Mouse (Mus musculus) frontal cortex, postnatal 25 days (tissue): ENCODE data around the gene Rai14.

Experiments used
- DNase-seq, 2 experiments: peaks; one replicate each; pipeline ENCODE4 v3.0.0; 2022; ENCODE audit warnings: low spot score in 2 of 2

The Rai14 gene

DNA sequence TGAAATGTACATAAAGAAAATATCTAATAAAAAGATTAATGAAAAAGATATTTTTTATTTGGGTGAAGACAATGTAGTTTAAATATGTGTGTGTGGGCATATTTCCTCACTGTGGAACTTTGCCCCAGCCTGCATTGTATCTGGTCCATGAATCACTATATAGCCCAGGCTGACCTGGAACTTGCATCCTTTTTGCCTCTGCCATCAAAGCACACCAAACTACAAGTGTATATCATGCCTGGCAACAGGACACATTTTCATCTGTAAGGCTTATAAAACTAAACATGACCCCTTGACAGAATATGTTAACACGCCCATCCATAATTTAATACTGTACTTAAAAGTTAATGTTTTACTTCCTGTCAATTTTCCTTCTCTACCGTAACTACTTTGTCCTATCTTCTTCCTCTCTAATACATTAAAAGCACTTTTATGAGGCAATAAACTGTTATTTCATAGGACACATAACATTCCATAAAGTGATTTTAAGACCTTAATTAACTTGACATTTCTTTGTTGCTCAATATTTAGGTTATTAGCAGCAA, 61.4 kb downstream of the Rai14 start:
- no peak for DNase-seq

GRCm38 (mm10) chr15:10648372-10649109, 65.9 kb downstream of the Rai14 start:
- DNase-seq, result no peak

GRCm38 (mm10) chr15:10646297-10646696, 68.1 kb downstream of the Rai14 start:
- no peak for DNase-seq

- DNase-seq, result no peak
Measured at GRCm38 (mm10) chr15:10645101-10645500, 69.3 kb downstream of the Rai14 start.

GRCm38 (mm10) chr15:10643819-10644218, 70.6 kb downstream of the Rai14 start:
- DNase-seq, result no peak

GRCm38 (mm10) chr15:10643224-10643623, 71.2 kb downstream of the Rai14 start:
- DNase-seq, result no peak

DNA sequence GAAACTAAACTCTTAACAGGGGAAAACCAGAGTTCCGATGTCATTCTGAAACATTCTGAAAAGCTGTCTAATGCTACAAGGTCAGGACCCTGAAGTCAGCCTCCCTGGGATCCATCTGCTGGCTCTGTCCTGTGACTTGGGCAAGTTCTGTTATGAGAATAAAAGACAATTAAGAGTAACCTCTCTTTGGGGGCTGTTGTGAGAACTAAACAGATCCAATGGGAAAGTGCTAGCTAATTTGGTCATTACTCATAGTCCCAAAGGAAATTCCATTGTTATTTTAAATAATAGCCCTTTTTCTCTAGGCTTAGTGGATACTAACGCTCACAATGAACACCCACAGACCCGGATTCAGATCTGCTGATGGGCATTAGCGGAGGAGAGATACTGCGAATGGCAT, 72.0 kb downstream of the Rai14 start:
- DNase-seq, result no peak

DNA sequence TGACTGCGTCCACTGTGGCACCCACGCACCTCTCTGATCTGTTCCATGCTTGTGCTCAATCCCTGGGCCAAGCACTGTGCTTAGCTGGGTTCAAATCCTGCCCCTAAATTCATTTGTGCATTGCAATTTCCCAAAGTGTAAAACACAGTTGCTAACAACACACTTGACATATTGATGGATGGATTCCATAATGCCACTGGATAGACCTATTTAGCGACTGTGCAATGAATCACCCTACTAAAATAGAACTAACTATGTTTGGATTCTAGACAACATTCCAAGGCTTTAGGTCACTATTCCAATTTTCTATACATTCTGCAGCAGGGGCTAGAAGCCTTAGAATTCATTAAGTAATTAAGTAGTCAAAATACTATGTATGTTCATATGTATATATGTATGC, 73.7 kb downstream of the Rai14 start:
- DNase-seq, result no peak

- no peak for DNase-seq
Measured at GRCm38 (mm10) chr15:10637251-10637793, 77.1 kb downstream of the Rai14 start.

DNA sequence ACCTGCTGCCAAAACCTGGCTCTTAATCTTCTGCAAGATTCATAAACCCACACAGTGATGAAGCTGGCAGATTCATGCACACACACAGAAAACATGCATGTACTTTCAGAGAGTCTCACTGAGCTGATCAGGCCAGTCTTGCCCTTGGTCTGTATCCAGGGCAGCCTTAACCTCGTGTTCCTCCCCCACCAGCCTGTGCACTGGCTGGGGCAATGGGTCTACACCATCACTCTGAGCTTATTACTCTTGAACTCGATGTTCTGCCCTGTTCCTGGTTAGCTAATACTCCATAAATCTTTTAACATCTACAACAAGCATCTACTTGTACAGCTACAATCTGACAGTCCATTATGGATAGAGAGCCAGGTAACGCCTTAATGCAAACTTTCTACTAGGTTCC, 77.6 kb downstream of the Rai14 start:
- no peak for DNase-seq

DNA sequence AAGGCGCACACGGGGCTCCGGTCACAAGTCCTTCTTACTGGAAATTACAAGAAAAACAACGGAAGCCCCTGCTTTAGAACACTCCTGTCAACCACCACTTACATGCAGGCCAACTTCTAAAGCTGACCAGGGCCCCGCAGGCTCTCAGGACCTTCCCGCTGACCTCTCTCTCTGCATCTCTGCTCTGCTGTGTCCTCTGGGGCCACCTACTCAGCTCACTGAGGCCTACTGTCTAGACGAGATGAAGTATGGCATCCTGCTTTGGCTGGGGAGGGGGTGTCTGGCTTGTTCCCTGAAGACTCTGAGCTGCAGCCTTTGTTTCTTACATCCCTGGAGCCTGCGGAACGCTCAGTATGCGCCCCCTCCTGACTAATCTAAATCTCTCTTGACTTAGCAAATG, 79.3 kb downstream of the Rai14 start:
- no peak for DNase-seq

DNA sequence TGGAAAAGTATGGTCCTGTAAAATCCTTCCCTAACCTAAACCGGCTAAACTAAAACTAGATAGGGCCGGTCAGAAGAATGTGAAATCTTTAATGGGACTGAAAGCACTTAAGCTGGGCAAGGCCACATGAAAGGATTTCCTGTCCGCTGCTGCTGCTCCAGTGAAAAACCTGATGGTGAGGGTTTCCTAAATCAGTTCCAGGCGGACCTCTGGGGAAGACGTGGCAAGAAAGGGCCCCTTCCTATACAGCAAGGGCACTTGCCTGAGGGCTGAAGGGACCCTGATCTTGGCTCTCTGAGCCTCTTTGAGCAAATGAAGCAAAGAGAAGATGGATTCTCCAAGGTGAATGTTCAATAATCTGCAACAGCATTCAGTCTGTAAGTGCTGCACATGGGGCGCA, 80.2 kb downstream of the Rai14 start:
- no peak for DNase-seq

DNA sequence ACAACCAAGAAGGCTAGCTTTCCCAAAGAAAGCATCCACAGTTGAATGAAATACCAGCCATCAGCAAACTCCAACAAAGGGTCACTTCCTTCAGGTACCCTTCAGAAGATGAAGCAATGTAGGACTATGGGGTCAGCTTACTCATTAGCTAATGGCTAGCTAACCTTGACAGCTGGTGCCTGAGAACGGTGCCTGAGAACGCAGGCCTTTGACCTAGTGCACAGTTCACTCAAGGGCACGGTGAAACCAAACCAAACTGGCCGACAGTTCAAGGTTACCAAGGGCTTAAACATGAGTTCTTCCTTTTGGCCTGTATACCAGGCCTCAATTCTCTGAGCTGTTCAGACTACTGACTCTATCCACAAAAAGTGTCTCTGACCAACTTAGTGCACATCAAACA, 81.0 kb downstream of the Rai14 start:
- no peak for DNase-seq

- no peak for DNase-seq
Measured at GRCm38 (mm10) chr15:10632581-10632980, 81.8 kb downstream of the Rai14 start.

DNA sequence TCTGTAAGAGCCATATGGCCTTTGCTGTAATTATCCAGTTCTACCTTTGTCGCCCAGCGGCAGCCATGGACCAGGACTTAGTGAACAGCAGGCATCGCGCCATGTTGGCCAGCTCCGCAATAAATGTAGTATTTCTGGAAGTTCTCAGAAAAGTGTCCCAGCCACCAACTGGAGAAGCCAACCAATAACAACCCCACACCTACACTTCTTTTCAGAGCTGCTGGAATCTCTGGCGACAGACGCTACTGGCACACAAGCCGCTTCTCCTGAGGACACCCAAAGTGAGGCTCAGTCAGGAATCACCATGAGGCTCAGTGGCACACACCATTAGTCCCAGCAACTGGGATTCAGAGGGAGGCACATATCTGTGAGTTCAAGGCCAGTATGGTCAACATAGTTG, 82.4 kb downstream of the Rai14 start:
- DNase-seq, result no peak

DNA sequence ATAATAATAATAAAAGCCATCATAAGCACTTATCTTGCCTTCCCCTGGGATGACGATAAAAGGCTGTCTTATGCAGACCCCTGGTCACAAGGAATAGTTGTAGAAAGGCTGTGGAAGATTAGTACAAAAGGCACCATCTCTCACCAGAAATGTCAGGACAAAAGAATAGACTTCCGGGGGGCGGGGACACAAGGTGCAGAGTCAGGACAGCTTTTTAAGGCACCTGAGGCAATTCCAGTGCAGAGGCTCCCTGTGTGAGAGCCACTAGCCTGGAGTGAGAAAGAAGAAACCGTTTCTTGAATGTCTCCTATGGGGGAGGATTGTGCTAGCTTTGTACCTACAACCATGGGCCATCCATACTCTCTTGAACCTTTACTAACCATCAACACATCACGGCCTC, 82.9 kb downstream of the Rai14 start:
- no peak for DNase-seq

DNA sequence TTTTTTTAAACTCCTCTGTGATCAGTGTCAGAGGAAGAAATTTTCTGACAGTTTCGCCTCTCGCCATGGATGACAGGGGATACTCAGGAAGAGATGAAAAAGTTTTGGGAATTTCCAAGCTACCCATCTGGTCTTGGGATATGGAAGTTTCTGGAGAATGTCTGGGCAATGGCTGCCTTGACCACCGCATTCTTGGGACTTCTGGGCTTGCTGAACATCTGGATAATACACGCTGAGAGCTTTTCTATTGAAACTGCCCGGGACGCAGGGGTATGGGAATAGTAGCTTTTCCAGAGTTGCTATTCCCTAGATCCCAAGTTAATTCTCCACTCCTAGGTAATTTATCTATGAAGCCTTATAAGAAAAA, 85.5 kb downstream of the Rai14 start:
- no peak for DNase-seq

DNA sequence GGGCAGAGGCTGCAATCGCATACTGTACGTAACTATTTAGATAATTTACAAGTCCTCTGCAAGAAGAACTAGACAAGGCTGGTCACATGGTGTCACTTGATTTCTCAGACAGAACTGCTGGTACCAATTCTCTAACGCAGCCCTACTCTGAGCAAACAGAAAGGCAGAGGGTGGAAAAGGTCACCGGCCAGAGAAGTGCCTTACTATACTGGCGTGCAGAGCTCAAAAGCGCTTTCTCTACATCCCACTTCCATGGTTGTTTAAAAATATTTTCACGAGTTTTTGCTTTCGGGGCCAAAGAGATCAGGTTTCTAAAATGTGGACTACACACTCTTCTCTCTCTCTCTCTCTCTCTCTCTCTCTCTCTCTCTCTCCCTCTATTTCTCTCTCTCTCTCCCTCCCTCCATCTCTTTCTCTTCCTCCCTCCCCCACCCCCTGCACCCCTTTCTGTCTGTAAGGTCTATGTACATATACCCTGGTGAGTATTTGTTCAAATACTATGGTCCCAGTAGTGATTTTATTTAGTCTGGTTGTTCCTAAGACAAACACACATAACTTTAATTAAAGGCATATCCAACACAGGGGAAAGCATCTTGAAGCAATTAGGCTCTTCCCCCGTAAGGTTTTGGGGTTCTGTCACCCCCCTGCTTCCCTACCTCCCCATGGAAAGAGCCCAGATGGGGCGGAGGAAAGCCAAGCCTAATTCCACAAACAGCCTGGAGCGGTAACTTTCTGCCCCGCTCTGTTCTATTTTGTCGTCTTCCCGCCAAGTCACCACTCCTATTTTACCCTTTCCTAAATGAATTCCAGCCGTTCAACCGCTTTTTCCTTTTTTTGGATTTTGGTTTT, 86.1 kb downstream of the Rai14 start:
- no peak for DNase-seq

GRCm38 (mm10) chr15:10623571-10624227, 90.7 kb downstream of the Rai14 start:
- no peak for DNase-seq

DNA sequence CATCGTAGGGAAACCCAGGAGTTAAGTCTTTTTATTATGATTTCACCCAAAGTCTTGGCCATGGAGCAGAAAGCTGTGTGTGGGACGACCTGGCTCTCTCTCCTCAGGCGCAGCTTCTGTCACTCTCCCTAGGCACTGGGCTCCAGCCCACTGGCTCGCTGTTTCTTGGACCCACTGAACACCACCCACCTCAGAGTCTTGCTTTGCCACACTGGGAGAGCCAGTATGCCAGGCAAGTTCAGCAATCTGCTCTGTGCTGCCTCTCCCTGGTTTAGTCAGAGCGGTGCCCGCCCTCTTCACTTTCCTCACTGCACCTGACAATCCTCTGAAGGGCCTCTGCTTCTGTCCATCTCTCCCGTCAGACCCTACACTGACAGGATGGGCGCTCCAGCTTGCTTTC, 93.2 kb downstream of the Rai14 start:
- no peak for DNase-seq

DNA sequence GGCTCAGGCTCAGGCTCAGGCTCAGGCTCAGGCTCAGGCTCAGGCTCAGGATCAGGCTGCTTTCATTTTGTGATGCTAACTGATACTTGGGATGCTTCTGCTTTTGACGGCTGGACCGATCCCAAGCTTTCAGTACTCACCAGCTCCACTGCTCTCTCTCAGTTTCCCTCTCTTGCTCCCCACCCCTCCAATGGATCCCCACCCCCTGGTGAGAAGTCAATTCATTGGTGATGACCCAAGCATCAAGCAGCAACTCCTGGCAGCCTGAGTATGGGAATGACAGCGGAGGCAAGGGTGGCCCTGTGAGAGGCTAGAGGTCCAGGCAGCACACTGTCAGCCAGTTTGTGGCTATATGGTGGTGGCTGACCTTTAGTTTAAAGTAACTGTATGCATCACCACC, 94.7 kb downstream of the Rai14 start:
- DNase-seq, result no peak

GRCm38 (mm10) chr15:10618276-10618675, 96.1 kb downstream of the Rai14 start:
- no peak for DNase-seq
